Mouse (Mus musculus): ENCODE results near the gene March5. TPM values are rescaled to one million over a fixed set of nuclear protein-coding genes. Genes with fewer than 3 reads are reported as not detected.
A peak's percentile ranks its signal among the peaks of the same experiment; 100 is the strongest.
"Not testable (repeated sequence)": the region's sequence is repeated elsewhere in the genome, so short reads cannot be mapped to it uniquely, and the experiment has no call there.

The March5 gene
- total RNA-seq, 4 experiments from 2014 or later = 79.2 to 86.5 (median 81.1) TPM

DNA sequence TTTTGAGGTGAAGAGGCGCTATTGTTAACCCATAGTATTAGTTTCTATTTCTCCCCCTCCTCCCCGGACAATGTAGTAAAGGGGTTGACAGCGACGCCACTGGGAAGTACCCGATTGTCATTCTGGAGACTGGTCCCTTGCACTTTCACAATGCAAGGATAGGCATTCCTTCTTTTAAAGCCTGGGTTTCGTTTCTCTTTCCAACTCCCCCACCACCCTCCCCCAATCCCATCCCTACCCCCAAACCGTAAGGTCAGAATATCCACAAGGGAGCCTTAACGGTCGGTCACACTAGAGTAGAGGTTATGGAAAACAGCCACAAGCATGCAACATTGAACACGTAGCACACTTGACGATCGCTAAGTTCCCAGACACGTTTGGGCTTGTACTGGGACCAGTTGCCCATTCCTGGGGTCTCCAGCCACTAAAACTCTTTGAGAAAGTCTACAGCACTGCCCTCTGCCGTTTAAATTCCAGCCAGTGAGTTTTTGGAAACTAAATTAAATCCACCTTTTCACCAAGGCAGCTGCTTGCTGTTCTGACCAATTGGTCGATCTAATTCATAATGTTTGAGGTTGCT lies 923 bp downstream of the March5 start, which contains the start of gene Cpeb3:
Gene Cpeb3 (minus strand): TSS at position 426 of the 580 bp plus-strand sequence.
- peak in 1 of 2 experiments; percentile 13 for DNase-seq (ENCODE audit: low spot score in 2 of 2)

DNA sequence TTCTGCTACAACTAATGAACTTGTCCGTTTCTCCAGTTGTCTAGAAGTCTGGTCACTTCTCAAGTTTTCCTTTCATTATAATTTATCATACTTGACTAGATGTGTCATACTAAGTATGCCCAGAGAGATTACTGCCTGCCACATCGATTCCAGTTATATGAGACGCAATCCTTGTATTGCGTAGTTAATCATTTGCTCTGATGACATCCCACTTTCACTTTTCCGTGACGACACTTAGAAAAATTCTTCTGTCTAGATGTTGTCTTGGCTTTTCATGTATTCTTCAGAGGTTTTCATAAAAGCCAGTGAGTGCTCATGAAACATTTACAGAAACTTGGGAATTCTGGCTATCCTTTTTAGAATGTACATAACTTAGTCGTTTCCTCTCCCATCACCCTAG lies 1.6 kb downstream of the March5 start:
- DNase-seq (ENCODE audit: low spot score in 2 of 2) = no peak

DNA sequence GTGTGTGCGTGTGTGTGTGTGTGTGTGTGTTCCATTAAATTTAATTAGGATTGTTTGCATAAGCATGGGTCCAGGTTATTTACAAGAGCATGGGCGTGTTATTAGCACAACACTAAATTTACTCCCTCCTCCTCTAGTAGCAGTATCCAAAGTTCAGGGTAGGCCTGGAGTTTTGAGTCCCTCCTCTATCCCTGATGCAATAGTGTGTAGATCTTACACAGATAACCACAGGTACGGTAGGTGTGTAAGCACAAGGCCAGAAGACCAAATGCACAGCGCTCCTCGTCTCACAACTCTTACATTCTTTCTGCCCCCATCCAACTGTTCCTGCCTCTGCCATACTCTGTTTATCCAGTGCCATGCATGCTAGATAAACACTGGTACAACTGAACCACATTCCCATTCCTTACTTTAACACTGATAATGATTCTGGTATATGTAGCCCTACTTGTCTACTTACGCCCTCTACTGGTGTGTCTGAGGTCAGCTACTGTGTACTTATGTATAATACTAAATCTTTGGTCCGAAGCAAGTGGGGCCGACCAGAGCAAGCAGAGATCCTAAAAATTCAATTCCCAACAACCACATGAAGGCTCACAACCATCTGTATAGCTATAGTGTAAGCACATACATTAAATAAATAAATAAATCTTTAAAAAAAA lies 2.3 kb downstream of the March5 start:
- DNase-seq (ENCODE audit: low spot score in 2 of 2) = no peak

DNA sequence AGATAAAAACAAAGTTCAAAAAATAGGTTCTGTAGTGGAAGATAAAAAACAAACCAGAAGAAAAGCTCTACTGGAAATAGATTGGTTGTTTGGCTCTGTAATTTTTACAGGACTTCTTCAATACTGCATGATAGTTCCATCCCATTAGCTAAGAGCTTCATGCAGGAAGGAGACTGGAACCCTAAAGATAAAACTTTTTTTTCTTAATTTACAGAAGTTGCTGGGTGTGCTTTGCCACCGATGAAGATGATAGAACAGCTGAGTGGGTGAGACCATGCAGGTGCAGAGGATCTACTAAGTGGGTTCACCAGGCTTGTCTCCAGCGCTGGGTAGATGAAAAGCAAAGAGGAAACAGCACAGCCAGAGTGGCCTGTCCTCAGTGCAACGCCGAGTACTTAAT lies 3.1 kb downstream of the March5 start:
- DNase-seq (ENCODE audit: low spot score in 2 of 2) = no peak

DNA sequence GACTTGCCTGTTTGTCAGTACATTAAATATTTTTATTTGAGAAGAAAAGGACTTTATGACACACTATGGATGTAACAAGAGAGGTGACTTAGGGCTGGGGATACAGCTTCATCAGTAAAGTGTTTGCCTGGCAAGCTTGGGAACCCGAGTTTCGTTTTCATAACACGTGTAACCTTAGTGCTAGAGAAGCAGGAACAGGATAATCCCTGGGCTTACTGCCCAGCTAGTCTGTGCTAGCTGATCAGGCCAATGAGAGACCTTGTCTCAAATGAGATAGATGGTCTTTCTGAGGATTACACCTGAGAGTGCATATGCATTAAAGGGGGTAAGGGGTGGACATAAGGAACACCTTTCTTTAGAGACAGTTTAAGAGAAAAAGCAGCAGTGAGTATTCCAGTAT lies 4.1 kb downstream of the March5 start:
- DNase-seq (ENCODE audit: low spot score in 2 of 2) = no peak

DNA sequence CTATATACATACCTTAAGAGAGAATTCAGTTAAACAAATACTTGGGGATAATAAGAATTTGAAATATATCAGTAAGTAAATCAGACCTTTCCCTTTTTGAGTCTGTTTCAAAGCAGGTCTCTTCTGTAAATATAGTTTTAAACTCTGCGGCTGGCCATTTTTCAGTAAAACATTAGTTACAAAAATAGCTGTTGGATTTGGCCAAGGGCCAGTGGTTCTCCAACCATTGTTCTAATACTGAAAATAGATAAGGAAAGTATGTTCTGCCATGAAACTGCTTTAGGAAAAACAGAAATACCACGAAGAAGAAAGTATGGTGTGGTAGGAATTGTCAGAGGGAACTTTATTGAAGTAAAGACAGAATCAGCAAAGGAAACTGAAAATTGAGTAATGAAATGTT lies 7.4 kb downstream of the March5 start:
- DNase-seq (ENCODE audit: low spot score in 2 of 2) = no peak

DNA sequence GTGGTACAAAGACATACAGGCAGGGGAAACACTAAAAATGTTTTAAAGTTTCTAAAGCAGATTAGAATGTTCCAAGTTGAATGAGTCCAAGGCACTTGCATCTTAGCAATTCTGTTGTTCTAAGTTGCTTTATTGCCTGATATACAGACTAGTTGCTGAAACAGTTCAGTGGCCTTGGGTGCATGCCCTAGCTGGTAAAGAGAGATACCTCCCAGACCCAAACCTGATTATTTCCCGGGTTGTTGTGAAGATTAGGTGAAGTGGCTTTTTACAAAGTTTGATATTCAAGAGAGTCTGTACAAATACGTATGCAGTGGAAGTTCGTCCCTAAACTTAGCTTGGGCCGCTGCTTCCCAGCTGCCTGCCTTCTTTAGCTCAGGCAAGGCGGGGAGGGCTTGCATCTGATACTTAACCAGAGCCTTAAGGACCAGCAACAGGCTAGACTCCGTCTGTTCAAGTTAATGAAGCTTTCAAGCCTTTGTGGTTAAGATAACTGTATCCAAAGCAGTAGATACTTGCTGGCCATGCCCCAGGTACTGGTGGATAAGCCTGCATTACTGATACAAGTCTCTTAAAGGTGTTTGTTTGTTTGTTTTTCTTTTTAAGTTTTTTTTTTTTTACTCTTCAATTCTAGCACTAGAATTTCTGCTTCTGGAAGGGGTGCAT lies 18.0 kb downstream of the March5 start:
- no peak for DNase-seq (ENCODE audit: low spot score in 2 of 2)

DNA sequence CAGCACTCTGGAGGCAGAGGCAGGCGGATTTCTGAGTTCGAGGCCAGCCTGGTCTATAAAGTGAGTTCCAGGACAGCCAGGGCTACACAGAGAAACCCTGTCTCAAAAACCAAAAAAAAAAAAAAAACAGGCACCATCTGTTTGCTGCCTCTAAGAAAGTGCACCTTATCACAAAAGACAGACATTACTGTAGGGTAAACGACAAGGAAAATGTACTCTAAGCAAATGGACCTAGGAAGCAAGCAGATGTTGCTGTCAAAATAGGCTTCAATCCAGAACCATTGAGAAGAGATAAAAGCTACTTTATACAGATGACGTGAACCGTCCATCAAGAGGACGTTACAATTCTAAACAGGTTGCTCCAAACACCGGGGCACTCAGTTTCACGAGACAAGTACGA lies 25.3 kb downstream of the March5 start:
- not testable (repeated sequence) for DNase-seq (ENCODE audit: low spot score in 2 of 2)

DNA sequence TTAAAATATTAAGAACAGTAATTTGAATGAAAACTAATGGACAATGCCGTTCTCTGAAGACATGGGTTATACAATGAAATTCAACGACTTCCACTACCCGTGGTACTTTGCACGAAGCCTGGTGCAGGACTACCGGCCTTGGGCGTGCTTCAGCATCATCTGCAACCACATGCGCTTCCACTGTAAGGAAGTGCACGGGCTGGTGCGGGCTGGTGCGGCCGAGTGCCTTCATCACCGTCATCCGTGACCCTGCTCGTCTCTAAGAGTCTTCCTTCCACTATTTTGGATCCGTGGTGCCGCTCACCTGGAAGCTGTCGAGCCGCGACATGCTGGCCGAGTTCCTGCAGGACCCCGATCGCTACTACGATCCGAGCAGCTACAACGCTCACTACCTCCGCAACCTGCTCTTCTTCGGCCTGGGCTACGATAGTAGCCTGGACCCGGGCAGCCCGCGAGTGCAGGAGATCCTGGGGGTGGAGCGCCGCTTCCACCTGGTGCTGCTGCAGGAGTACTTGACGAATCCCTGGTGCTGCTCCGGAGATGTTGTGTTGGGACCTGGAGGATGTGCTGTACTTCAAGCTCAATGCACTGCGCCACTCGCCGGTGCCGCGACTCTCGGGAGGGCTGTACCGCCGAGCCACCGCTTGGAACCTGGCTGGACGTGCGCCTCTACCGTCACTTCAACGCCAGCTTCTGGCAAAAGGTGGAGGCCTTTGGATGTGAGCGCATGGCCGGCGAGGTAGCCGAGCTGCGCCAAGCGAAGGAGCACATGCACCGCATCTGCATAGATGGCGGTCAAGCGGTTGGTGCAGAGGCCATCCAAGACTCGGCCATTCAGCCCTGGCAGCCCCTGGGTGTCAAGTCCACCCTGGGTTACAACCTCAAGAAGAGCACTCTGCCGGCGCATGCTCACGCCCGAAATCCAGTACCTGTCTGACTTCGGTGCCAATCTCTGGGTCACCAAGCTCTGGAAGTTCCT lies 26.5 kb downstream of the March5 start:
- DNase-seq (ENCODE audit: low spot score in 2 of 2) = no peak

DNA sequence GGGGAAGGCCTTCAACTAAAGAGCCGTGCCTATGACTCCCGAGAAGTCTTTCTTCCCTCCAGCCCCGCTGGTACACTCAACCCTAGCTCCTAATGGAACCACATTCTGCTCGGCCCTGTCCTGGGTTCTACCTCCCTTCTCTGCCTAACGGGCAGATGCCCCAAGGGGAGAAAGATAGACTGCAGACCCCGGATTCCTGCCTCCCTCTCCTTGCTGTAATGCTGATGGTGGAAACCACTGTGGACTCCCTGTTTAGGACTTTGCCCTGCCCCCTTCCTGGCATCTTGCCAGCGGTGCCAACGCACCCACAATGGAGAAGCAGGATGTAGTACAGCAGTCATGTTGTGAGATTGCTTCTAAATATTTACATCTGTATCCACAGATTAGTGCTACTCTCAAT lies 28.5 kb downstream of the March5 start:
- DNase-seq (ENCODE audit: low spot score in 2 of 2) = no peak

DNA sequence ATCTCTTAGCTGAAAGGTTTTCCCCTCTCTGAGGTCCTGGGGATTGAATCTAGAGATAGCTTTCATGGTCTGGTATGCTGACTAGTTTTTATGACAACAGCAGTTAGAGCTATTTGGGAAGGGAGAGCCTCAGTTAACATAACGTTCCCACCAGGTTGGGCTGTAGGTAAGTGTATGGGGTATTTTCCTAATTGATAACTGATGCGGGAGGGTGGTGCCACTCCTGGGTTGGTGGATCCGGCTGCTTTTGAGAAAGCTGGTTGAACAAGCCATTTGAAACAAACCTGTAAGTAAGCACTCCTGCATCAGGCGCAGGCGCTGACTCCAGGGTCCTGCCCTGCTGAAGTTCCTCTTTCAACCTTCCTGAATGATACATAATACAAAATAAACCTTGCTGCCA lies 30.0 kb downstream of the March5 start:
- no peak for DNase-seq (ENCODE audit: low spot score in 2 of 2)

DNA sequence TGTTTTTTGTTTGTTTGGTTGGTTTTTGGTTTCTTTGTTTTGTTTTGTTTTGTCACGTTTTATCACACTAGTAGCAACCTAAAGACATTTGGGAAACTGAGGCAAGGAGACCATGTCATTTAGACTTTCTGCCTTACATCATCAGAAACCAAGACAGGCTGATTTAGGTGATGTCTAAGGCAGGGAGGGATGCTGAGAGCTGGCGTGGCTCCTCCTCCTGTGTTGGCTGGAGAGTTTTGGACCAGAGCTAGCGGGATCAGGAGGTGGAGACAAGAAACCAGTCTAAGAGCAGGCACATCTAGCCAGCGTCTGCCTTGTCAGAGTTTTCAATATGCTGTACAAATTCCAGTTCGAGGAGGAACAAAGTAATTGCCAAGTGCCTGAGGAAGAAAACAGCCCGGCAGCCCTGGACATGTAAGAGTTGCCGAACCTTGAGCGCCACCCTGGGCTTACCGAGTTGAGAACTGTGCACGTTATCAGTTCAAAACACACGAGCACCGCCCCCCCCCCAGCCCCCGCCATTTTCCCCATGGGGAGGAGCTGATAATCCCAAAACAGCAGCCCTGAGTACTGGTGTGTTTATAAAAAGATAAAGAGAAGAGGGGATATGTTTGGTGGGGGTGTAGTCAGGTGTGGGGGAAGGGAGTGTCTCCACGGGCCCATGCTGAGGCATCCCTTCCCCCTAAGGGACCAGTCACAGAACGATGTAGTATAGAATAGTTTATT lies 30.5 kb downstream of the March5 start:
- no peak for DNase-seq (ENCODE audit: low spot score in 2 of 2)

DNA sequence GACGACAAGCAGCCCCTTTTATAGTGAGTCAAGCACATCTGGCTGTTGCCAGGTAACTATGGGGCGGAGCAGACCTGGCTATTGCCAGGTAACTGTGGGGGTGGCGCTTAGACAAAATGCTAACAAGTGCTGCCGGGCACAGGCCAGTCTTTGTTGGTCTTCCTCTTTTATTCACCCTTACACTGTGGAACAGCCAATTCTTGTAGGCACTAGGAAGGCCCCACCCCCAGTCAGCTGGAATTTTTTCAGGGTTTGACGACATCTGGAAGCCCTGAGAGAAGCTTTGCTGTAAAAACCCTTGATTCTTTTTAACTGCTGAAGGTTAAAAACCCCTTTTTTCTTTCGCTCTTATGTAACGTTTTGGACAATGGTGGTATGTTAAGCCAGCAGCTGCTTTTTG lies 31.3 kb downstream of the March5 start:
- DNase-seq (ENCODE audit: low spot score in 2 of 2) = no peak

DNA sequence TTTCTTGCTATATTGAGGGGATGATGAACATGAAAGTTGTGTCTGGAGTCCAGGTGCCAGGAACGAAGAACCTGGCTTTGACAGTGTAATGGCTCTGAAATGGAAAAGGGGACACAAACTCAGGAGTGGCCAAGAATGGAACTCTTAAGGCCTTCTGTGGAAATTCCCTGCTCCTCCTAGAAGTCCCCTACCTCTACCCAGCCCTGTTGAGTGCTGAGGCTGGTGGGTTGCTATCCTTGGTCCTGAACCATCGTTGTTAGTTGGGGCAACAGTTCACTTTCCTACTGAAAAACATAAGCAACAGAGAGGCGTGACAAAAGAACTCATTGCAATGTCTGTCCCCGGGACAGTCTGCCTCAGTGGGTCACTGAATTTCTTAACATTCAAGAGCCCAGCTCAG lies 31.8 kb downstream of the March5 start:
- no peak for DNase-seq (ENCODE audit: low spot score in 2 of 2)

DNA sequence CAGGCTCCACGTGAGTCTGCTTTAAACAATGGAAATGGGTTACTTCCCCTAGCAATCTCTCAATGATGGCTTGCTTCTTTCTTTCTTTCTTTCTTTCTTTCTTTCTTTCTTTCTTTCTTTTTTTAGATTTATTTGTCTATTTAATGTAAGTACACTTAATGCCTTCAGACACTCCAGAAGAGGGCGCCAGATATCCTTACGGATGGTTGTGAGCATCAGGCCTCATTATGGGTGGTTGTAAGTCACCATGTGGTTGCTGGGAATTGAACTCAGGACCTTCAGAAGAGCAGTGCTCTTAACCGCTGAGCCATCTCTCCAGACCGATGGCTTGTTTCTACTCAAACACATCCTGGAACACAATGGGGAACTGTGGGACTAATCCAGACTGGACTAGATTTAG lies 33.9 kb downstream of the March5 start:
- DNase-seq (ENCODE audit: low spot score in 2 of 2) = no peak

DNA sequence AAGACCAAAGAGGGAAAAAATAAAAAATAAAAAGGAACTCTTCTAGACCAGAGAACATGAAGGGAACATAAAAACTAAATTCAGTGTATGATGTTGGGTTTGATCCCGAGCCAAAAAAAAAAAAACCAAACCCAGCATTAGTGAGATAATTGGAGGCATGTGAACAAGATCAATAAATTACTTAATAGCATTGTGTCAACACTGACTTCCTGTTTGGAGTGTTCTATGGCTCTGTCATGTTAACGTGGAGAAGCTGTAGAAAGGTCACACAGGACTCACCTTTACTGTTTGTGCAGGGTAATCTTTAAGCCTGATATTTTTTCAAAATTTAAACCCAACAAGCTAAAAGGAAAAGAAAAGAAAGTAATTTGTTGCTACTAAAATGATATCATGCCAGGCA lies 35.4 kb downstream of the March5 start:
- DNase-seq (ENCODE audit: low spot score in 2 of 2) = no peak

DNA sequence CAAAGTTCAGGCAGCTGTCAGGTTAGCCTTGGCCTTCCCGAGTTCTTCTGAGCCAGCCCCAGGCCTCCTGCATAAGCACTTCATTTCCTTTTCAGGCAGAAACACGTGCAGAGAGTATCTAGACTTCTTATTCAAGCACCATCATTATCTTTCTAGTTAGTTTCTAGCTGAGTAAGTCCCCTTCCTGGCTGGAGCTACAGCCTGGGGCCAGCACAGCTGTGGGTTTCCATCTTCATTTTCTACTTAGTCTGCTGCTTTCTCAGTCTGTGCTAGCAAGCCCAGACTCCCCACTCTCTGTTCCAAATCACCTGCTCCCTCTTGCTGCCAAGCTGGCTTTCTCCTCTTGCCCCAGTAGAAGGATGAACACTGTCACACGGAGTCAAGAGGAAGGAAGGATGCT lies 39.5 kb downstream of the March5 start:
- no peak for DNase-seq (ENCODE audit: low spot score in 2 of 2)

DNA sequence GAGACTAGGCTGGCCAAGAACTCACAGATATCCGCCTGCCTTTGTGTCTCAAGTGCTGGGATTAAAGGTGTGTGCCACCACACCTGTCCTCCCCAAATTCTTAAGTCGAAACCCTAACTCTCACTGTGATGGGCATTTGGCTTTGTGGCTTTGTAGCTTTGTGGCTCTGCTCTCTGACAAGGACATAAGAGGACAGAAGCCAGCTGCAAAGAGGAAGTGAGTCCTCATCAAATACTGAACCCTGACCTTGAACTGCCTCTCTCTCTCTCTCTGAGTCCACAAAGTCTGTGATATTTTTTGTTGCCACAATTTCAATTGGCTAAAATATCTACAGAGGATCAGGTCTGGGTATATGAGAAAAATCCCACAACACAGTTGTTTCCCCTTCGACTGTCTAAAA lies 40.9 kb downstream of the March5 start:
- no peak for DNase-seq (ENCODE audit: low spot score in 2 of 2)

DNA sequence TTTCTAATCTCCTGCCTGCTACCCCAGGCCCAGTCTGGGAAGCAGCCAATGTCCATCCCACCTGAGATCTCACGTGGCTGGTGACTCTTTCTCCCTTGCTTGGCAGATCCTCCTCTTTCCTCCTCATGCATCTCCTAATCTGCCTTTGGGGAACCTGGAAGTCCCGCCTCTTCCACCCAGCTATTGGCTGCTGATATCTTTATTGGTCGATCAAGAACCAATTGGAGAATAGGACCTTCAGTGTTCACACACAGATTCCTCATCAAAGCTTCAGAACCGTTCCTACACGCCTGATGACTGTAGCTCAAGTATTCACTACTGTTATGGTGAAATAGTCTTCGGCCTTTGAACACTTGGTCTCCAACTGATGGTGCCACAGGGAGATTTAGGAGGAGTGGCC lies 44.8 kb downstream of the March5 start:
- DNase-seq (ENCODE audit: low spot score in 2 of 2) = no peak

DNA sequence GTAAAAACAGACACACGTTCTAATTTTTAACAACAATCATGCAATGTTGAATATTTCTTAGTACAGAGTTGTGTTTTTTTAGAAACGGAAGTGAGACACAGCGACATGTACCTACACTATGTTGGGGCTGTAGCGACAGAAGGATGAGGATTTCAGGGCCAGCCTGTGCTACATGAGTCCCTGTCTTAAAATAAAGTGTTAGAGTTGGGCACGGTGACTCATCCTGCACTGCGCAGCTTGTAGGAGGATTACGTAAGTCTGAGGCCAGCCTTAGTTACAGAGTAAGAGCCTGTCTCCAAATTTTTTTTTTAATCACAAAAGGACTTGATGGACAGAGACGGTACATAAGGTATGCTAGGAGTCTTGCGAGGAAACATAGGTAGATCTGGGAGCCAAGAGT lies 48.0 kb downstream of the March5 start:
- DNase-seq (ENCODE audit: low spot score in 2 of 2) = peak in 1 of 2 experiments; percentile 43

DNA sequence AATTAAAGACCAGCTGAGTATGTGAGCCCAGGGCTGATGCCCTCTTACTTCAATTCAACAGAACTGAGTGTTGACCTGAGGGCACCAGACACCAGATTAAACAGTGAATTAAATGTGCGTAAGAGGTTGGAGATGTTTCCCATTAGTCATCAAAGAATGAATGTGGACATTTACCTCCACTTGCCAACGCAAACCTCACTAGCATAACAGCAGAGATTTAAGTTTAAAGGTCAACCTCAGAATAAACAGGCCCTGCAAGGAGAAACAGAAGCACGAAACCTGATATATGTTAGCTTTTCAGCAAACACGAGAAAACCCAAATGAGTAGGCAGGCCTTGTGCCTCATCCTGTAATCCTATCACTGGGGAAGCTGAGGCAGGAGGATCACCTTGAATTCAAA lies 55.0 kb downstream of the March5 start:
- DNase-seq (ENCODE audit: low spot score in 2 of 2) = no peak

Measured in layer of hippocampus, adult 8-10 months (tissue).